Mouse (Mus musculus) hindbrain, postnatal 0 days (tissue): ENCODE measurements at regions not wholly inside any gene's neighbourhood (a gene's known extent, or its start where the extent isn't known, plus 50 kb on each side); places are given as distances from the start of the nearest gene placed in this dataset.
A peak's percentile ranks its signal among the peaks of the same experiment; 100 is the strongest.

Experiments used
- ATAC-seq: fragments of 200-750 bp; cut with Nextera tagmentation; 2 replicates; pipeline ENCODE4 v1.8.0; 2017; ENCODE audit warnings: mild to moderate bottlenecking, moderate TSS enrichment, moderate library complexity
- DNase-seq: peaks from one replicate; pipeline ENCODE4 v3.0.0-alpha.2; 2015; ENCODE audit warnings: low spot score
- H3K27ac ChIP-seq: fragments of 300-500 bp; sonication (generic); 2 replicates; pipeline ENCODE4 v1.5.1; 2014; ENCODE audit warnings: mild to moderate bottlenecking
- H3K27me3 ChIP-seq: fragments of 300-500 bp; sonication (generic); 2 replicates; pipeline ENCODE4 v1.6.1; 2014; ENCODE audit warnings: low read length, mixed read lengths; ENCODE audit not compliant: insufficient read depth
- H3K36me3 ChIP-seq: fragments of 300-500 bp; sonication (generic); 2 replicates; pipeline ENCODE4 v1.6.1; 2014; ENCODE audit warnings: low read length, mixed read lengths; ENCODE audit not compliant: insufficient read depth
- H3K4me1 ChIP-seq: fragments of 300-500 bp; sonication (generic); 2 replicates; pipeline ENCODE4 v1.6.1; 2014; ENCODE audit warnings: antibody characterized with exemption, low read length, mixed read lengths; ENCODE audit not compliant: insufficient read depth
- H3K4me2 ChIP-seq: fragments of 300-500 bp; sonication (generic); 2 replicates; pipeline ENCODE4 v1.6.1; 2014; ENCODE audit warnings: low read depth, mild to moderate bottlenecking, low read length, moderate library complexity, mixed read lengths
- H3K4me3 ChIP-seq: fragments of 300-500 bp; sonication (generic); 2 replicates; pipeline ENCODE4 v1.5.1; 2014; ENCODE audit warnings: low read length
- H3K9ac ChIP-seq: fragments of 300-500 bp; sonication (generic); replicated peaks from 2 replicates; pipeline ENCODE4 v1.6.1; 2014; ENCODE audit warnings: mild to moderate bottlenecking, low read length, moderate library complexity, mixed read lengths
- H3K9me3 ChIP-seq: fragments of 300-500 bp; sonication (generic); 2 replicates; pipeline ENCODE4 v1.6.1; 2016; ENCODE audit warnings: low read length, mixed read lengths
- CTCF ChIP-seq: IDR thresholded peaks from 2 replicates; pipeline ENCODE4 v1.5.1; 2016; ENCODE audit warnings: antibody characterized with exemption, control low read depth, low read depth
- WGBS: fragments of 180-500 bp; shearing (Covaris S2); extraction: QIAGEN DNeasy Blood & Tissue Kit; methylation state at CpG from one replicate; pipeline ENCODE4 v1.1.7; 2014; 5-methylcytosine and 5-hydroxymethylcytosine counted together

- no peak overlapping the region for H3K27ac ChIP-seq
- H3K4me2 ChIP-seq = no peak overlapping the region
- no peaks in the 10 kb centered on the region for H3K36me3 ChIP-seq
- WGBS = 73% methylated on average over 3 of the region's 3 CpGs
- H3K27me3 ChIP-seq = no peaks in the 10 kb centered on the region
- no peak for TF ChIP-seq CTCF
- H3K4me1 ChIP-seq = no peaks in the 10 kb centered on the region
- ATAC-seq (no peak), DNase-seq (no peak)
- no peak overlapping the region for H3K9ac ChIP-seq
- H3K4me3 ChIP-seq = no peak overlapping the region
- H3K9me3 ChIP-seq = no peaks in the 10 kb centered on the region
Measured at GRCm38 (mm10) chr16:50877926-50878325, 287.0 kb upstream of the Ccdc54 start.

- no peak overlapping the region for H3K4me2 ChIP-seq
- 86% methylated on average over 4 of the region's 4 CpGs for WGBS
Measured at GRCm38 (mm10) chr16:50871318-50871717, 280.4 kb upstream of the Ccdc54 start.

GRCm38 (mm10) chr16:50863565-50863964 lies 272.6 kb upstream of the Ccdc54 start:
- Histone ChIP-seq H3K4me1 (no peaks in the 10 kb centered on the region), H3K4me2 (no peak overlapping the region), H3K27me3 (no peaks in the 10 kb centered on the region), H3K4me3 (no peak overlapping the region), H3K36me3 (no peaks in the 10 kb centered on the region), H3K27ac (no peak overlapping the region), H3K9me3 (no peaks in the 10 kb centered on the region), H3K9ac (no peak overlapping the region)
- WGBS = 65% methylated on average over 5 of the region's 5 CpGs
- DNase-seq = no peak
- TF ChIP-seq CTCF = no peak
- ATAC-seq = no peak

More at GRCm38 (mm10) chr16:50871318-50871717, 280.4 kb upstream of the Ccdc54 start:
- H3K27me3 ChIP-seq = no peaks in the 10 kb centered on the region
- DNase-seq (no peak), ATAC-seq (no peak)
- H3K9me3 ChIP-seq = no peaks in the 10 kb centered on the region
- H3K4me1 ChIP-seq = no peaks in the 10 kb centered on the region
- H3K9ac ChIP-seq = no peak overlapping the region
- TF ChIP-seq CTCF = no peak
- no peak overlapping the region for H3K27ac ChIP-seq
- no peak overlapping the region for H3K4me3 ChIP-seq
- no peaks in the 10 kb centered on the region for H3K36me3 ChIP-seq

DNA sequence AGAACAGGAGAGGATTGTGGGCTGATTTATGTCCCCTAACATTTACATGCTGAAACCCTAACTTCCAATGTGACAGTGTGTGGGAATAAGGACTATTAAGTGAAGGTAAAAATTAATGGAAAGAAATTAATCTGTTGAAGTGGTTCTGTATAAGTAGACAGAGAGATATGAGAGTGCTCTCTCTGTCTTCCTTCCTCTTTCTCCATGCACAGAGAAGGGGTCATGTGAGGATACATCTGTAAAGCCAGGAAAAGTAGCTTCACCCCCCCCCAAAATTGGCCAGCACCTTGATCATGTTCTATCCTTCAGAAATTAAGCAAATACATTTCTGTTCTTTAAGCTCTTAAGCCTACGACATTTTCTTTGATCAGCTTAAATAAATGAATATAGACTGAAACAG lies 268.6 kb upstream of the Ccdc54 start:
- DNase-seq = no peak
- Histone ChIP-seq H3K4me2 (no peak overlapping the region), H3K27ac (no peak overlapping the region), H3K36me3 (no peaks in the 10 kb centered on the region), H3K9ac (no peak overlapping the region), H3K9me3 (no peaks in the 10 kb centered on the region), H3K4me1 (no peaks in the 10 kb centered on the region), H3K27me3 (no peaks in the 10 kb centered on the region), H3K4me3 (no peak overlapping the region)
- TF ChIP-seq CTCF = no peak
- 95% methylated on average over 1 of the region's 1 CpGs for WGBS
- ATAC-seq = no peak

DNA sequence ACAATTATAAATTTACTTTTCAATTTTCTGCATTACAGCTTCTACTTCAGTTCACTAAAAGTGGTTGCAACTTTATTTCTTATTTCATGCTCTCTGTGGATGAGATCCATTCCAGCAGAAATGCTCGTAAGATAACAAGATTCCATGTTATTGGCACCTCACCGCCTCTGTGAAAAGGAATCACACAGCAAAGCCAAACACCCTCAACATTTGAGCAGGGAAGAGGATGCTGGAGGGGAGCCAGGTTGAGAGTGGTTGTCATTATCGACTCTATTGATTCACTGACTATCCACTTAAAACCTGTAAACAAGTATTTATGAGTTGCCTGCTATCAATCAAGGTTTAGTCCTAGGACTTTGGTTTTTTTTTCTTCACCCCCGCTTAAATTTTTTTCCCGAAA lies 261.1 kb upstream of the Ccdc54 start:
- Histone ChIP-seq H3K36me3 (no peaks in the 10 kb centered on the region), H3K27ac (no peak overlapping the region), H3K4me2 (no peak overlapping the region), H3K9me3 (no peaks in the 10 kb centered on the region), H3K27me3 (no peaks in the 10 kb centered on the region), H3K4me3 (no peak overlapping the region), H3K4me1 (no peaks in the 10 kb centered on the region), H3K9ac (no peak overlapping the region)
- ATAC-seq (no peak), DNase-seq (no peak)
- 74% methylated on average over 5 of the region's 5 CpGs for WGBS
- TF ChIP-seq CTCF = no peak

GRCm38 (mm10) chr16:50847693-50848092 lies 256.7 kb upstream of the Ccdc54 start:
- H3K9ac ChIP-seq = no peak overlapping the region
- H3K4me2 ChIP-seq = no peak overlapping the region
- H3K27ac ChIP-seq = no peak overlapping the region
- no peak for ATAC-seq
- H3K4me3 ChIP-seq = no peak overlapping the region
- no peaks in the 10 kb centered on the region for H3K36me3 ChIP-seq
- H3K27me3 ChIP-seq = no peaks in the 10 kb centered on the region
- no peaks in the 10 kb centered on the region for H3K4me1 ChIP-seq
- H3K9me3 ChIP-seq = no peaks in the 10 kb centered on the region
- peak; percentile 29 for DNase-seq
- peak; percentile 58 for TF ChIP-seq CTCF
- WGBS = 61% methylated on average over 2 of the region's 2 CpGs

- Histone ChIP-seq H3K4me2 (no peak overlapping the region), H3K9ac (no peak overlapping the region), H3K27me3 (no peaks in the 10 kb centered on the region), H3K9me3 (no peaks in the 10 kb centered on the region), H3K4me3 (no peak overlapping the region), H3K36me3 (no peaks in the 10 kb centered on the region), H3K27ac (no peak overlapping the region), H3K4me1 (no peaks in the 10 kb centered on the region)
- ATAC-seq (no peak), DNase-seq (no peak)
- WGBS = 80% methylated on average over 4 of the region's 4 CpGs
- no peak for TF ChIP-seq CTCF
Measured at GRCm38 (mm10) chr16:50846505-50846904, 255.6 kb upstream of the Ccdc54 start.
